Mouse (Mus musculus): ENCODE data around the gene Mecr.

Mecr gene

DNA sequence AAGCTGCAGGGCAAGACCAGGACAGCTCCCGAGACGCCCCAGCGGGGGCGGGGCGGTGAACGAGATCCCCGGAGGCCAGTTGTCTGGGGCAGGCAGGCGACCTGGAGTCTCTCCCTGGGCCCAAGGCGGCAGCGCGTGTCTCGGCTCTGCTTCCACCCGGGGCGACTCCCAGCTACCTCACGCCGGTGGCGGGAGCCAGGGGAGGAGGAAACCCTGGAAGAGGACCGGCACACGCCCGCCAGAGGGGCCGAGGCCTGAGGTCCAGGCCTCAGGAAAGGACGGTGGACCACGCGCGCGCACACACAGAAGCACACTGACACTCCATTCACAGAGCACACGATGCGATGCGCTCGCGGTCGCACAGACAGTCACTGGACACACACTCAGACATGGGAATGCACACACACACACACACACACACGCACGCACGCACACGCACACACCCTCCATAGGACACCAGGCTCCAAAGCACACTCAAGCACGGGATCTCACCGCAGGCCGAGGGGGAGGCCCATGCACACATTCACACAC lies 6.9 kb upstream of the Mecr start:
- no peak for DNase-seq (ENCODE audit: low read depth, low spot score)

DNA sequence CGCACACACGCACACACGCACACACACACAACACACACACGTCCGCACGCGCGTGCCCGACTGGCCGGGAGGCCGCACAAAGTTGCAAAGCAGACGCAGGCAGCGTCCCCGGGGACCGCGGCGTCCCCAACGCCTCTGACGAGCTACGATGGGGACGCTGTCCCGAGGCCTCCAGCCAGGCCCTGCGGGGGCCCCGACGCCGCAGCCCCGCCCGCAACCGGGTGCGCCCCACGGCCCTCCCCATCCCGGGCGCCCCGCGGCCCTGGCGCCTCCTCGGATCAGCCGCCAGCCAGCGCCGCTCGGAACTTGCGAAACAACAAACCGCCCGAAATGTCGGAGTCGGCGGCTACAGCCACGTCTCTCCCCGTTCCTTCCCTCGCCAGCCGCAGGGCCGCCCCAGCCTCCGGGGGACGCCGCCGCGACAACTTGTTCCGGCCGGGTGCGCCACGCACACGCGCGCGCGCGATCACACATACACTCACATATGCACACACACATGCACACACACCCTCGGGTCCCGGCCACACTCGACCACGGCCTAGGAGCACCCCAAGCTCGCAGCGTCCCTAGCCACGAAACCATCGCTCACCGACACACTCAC lies 6.3 kb upstream of the Mecr start:
- no peak for DNase-seq (ENCODE audit: low read depth, low spot score)

DNA sequence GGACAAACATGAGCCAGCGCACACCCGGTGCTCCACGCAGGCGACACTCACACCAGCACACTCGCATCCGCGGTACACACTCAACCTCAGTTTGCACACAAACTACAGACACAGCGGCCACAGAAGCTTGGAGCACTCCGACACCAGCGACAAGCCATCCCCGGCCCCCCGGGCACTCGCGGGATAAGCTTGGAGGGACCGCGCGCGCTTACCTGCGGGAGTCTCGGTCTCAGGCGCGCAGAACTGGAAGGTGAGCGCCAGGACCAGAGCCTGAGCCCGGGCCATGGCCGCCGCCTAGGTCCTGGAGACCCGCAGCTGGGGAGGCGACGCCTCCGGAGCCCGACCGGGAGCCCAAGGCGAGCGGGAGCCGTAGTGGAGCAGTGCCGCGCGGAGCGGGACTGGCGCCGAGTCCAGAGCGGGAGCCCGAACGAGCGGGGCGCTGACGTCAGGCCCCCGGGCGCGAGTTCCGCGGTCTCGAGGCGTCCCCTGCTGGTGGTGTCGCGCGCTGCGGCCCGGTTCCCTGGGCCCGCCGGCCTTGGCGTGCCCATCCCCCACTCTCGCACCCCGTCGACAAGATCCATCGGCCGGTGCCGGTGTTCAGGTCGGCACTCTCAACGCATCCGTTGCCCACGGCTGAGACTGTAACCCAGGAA lies 5.3 kb upstream of the Mecr start, which contains the start of gene Ptpru:
Gene Ptpru (minus strand): TSS at position 417 of the 653 bp plus-strand sequence.
- DNase-seq (ENCODE audit: low read depth, low spot score), result no peak

DNA sequence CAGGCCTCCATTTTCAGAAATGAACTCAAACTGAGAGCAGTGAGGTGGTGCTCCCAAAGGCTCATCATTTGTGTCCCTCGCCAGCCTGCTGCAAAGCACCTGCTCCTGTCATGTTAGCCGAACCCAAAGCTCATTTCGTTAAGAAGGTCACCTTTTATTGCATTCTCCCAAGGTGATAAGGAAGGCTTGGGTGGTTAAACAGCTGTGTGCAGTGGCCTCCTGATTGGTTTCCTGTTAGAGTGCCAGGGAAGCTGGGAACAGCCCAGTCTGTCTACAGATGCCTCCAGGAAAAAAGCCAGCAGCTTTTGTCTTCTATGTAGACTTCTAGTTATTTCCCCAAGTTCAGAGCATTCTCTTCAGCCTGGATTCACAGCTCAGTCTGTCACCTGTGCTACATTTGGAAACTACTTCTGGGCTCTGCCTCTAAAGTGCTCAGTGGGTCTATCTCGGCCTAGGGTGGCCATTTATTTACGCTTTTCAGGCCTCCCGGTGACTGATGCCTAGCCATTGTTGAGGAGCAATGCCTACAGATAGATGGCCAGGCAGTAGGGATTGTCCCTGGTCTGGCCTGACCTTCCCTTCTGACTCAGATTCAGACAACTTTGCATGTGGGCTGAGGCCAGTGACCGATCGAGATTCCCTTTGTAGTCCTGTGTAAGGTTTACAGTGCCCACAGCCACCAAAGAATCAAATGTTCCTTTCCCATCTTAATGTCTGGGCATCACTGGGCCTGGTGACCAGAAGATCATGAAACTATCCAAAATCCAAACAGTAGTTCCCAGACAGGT lies 2.9 kb downstream of the Mecr start:
- DNase-seq (ENCODE audit: low read depth, low spot score), result no peak

DNA sequence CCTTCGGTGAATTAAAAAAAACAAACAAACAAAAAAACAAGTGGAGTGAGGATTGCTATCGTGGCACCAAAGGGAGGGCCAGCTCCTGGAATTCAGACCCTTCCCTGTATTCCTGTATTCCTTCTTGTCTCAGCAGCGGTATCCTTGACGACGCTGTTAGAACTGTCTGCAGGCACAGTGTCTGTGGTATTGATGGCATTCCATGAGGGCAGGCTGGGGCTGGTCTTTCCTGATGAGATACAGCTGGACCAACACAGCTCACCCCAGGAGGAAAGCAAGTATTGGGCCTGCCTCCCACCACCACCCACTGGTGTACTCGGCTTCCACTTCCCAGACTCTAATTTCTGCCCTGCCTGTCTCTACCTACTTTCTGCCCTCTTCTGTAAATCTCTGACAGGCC lies 4.8 kb downstream of the Mecr start:
- no peak for DNase-seq (ENCODE audit: low read depth, low spot score)

DNA sequence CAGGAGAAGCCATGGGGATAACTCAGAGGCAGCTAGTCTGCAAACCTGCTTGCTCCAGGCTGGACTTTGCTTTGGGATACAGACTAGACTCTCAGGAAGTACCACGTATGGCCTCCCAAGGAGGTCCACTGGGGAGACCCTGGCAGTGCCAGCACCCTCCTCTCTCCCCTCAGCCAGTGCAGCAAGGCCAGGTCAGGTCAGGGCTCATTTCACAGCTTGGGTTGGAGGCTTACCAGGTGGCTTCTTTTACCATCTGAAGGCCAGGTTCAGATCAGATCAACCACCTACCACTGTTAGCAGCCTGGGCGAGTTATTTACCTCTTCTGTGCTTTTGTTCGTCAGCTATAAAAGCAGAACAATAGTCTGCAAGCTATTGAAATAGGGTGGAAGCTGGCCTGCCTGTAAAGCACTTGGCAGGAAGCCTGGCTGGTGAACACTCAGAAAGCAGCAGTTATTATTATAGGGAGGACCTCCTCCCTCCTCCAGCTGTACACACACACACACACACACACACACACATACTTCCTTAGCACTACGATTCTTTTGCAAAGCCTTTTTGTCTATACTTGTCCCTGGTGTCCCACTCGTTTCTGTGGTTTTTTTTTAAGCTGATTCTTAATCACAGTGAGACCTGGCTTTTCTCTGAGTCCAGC lies 6.8 kb downstream of the Mecr start:
- DNase-seq (ENCODE audit: low read depth, low spot score), result no peak

DNA sequence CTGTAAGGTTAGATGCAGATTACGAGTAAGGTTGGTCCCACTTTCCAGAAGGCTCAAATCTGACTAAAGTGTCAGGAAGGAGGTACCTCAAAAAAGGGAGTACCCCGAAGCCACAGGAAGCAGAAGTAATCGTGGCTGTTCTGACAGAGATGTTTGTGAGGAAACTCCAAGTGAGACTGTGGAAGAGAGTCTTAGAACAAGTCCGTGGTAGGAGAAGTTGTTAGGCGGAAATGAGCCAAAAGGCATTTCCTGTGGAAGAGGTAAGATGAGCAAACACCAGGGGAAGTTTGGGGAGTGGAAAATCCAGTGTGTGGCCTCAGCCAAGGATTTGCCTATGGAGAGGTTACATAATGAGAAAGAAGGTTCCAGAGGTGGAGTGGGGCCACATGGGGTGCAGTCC lies 11.7 kb downstream of the Mecr start:
- no peak for DNase-seq (ENCODE audit: low read depth, low spot score)

DNA sequence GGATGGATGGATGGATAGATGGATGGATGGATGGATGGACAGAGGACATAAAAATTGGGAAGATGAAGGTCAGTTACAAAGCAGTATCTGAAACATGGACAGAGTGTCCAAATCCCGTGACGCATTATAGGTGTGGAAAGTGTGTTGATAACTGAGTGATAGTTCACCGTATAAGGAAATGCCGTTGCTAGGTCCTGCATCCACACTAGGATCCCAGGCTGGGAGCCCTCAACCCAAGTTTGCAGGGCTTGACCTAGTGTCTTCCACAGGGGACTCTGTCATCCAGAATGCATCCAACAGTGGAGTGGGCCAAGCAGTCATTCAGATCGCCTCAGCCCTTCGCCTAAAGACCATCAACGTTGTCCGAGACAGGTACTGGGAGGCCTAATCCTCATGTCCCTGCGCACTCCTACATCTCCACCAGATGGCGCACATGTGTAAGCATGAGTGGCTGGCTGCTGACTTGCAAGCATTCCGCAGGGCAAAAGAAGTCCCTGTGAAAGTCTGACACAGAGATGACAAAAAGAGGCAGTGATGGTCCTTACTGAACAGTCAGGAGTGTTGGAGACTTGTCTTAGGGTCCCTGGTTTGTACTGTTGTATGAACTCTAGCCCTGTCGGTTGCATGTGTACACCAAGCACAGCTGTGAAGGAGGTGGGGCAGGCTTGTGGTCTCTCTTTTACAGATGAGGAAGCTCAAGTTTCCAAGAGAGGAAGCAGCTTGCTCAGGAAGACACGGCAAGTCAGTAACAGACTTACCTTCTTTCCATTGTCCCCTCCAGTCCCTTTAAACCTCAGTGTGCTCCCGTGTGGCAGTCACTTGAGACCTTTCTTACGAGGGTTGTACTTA lies 17.4 kb downstream of the Mecr start:
- DNase-seq (ENCODE audit: low read depth, low spot score), result no peak

DNA sequence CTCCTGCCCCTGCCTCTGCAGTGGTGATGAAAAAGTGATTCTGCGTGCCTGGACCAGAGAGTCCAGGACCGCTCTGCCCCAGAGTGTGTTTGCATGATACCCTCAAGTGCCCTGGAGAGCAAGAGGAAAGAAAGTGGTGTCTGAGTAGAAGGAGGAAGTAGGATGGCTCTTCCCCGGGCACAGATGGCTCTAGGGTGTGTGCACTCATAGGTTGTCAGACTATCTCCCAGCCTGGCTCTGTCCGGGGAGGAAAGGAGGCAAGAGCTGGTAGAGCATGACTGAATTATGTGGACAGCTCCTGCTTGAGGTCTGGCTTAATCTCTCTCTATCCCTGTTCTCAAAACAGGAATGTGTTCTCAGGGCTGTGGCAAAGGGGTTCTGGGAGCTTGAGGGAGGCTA lies 18.1 kb downstream of the Mecr start:
- no peak for DNase-seq (ENCODE audit: low read depth, low spot score)

DNA sequence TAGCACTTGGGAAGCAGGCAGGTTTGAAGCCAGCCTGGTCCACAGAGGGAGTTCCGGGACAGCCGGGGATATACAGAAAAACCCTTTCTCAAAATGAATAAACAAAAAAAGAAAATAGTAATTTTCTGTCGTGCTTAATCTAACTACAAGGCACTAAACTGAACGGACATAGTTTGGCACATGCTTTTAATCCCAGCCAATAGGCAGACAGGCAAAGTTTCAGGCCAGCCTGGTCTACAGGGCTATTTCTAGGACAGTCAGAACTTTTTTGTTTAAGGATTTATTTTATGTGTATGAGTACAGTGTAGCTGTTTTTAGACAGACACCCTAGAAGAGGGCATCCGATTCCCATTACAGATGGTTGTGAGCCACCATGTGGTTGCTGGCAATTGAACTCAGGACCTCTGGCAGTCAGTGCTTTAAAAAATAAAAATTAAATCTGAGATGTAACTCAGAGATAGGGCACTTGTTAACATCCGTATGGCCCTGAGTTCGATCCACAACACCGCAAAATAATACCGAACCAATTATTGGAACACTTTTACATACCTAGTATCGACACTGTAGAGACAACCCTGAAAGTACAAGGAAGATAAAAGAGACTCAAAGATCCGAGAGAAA lies 29.5 kb downstream of the Mecr start:
- DNase-seq (ENCODE audit: low read depth, low spot score), result no peak

DNA sequence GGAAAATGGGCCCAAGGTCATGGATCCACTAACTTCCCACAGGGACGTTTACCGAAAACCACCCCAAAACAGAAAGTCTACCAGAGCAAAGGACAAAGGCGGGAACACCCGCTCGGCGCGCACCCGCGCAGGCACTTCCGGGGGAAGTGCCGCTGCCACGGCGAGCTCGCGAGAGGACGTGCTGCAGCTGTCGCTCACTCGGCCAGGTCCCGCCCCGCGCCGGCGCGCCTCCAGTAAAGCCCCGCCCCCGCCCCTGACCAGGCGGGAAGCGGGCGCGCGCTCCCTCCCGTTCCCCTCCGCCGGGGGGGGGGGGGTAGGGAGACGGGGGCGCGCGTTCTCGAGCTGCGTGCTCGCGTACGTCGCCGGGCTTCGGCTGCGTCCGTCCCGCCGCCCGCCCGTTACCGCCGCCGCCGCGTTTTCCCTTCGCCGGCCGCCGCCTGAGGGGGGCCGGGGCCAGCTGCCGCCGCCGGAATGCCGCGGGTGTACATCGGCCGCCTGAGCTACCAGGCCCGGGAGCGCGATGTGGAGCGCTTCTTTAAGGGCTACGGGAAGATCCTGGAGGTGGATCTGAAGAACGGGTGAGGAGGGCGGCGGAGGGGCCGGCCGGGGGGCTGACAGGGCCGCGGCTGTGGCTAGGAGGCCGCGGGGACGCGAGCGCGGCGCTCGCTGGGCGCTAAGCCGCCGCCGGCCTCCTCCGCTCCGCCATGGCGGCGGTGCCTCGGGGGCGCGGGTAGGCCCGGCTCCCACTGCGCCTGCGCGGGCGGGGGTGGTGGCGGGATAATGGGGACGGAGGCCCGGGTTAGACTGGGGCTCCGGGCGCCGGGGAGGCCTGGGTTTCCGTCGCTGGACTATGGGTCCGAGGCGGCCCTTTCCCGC lies 30.3 kb downstream of the Mecr start, which contains the start of gene Srsf4:
Gene Srsf4 (plus strand): TSS at position 325 of the 876 bp plus-strand sequence.
- peak; percentile 89 for DNase-seq (ENCODE audit: low read depth, low spot score)

DNA sequence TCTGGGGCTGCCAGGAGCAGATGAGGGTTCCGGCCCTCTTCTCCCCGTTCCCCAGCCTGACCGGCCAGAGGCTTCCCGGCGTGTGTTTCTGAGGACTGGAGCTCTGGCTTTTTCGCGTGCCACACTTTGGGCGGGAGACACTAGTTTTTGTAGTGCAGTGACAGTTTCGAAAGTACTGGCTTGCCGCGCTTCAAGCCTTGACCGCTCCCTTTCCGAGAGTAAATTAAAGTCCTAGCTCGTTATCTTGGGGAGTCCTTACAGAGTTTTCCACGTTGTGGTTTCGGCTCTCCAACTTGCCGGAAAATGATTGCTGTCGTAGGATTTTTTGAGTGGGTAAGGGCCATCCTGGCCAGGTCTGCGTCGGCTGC lies 30.9 kb downstream of the Mecr start:
- DNase-seq (ENCODE audit: low read depth, low spot score), result no peak

DNA sequence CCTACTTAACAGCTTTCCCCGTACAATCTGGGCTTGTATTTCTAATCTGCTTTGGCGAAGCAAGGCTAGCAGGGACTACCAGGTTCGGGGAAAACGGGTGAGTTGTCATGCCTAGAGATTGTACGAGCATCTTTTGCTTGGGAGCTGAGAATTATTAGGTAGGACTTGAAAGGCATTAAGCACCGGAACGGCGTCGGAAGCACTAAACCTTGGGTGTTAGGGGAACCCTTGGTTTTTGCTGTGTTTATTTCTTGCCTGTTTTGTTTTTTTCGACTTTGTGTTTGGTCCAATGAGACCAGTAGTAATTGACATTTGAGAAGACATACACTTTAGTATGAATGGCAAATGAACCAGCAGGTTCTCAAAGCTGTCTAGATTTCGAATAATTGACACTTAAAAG lies 31.3 kb downstream of the Mecr start:
- no peak for DNase-seq (ENCODE audit: low read depth, low spot score)

DNA sequence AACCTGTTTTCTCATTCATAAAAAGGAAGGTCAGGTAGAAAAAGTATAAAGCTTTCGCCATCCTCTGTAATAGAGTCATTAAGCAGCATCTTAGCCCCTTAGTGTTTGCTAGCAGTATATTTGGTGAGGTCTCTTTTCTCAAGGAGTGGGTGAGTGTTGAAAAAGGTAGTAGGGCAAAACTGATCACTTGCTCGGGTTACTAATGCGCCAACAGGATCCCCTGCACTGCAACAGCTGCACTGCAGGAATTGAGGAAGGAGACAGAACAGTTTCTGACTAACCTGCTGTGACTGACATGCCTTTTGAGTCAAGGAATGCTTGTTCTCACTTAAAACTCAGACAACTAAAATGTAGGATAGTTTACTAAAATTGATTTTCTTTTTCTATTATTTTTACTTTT lies 32.0 kb downstream of the Mecr start:
- no peak for DNase-seq (ENCODE audit: low read depth, low spot score)

DNA sequence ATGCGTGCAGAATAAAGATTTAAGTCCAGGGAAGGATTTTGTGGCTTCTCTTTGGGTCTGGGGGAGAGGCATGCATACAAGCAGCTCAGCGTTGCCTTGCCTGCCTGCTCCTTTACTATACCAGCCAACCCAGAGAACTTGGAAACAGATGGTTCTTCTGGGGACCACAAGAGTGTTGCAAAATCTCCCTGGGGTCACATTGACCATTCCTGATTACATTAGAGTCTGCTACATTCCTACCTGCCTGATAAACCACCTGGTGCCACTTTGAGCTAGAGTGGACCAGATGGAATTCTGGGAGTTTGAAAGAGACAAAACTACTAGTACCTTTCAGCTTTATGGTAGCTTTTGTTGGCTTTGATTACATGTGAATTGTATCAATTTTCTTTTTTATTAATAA lies 33.6 kb downstream of the Mecr start:
- no peak for DNase-seq (ENCODE audit: low read depth, low spot score)

DNA sequence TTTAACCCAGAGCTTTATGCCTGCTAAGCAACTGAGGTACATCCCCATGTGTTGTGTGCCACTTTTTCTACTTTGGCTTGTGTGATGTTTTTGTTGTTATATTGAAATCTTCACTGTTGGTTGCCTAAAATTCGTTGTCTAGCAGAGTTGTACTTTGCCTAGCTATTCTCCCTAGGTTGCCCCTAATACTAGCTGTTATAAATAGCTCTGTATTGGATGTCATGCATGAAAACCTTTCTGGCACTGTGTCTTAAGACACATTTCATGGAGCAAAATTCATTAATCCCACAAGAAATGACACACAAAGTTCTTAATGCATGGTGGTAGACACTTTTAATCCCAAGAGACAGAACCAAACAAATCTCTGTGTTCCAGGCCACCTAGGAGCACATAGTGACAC lies 36.4 kb downstream of the Mecr start:
- DNase-seq (ENCODE audit: low read depth, low spot score), result no peak

DNA sequence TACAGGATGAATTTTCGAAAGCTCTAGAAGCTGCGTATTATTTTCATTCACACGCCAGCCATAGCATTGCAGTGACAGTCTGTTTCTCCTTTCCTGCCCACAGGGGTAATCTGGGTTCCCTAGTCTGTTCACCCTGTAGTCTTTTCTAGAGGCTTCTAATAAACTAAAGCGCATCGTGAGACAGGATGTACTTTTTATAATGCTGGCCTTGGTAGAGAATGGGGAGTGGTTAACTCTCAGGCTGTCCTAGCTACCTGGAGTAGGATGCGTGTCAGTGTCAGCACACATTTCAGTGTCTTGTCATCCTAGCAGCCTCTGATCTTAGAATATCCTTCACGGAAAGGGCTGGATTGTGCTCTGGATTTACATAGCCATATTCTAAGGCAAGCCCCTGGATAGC lies 38.0 kb downstream of the Mecr start:
- DNase-seq (ENCODE audit: low read depth, low spot score), result no peak

DNA sequence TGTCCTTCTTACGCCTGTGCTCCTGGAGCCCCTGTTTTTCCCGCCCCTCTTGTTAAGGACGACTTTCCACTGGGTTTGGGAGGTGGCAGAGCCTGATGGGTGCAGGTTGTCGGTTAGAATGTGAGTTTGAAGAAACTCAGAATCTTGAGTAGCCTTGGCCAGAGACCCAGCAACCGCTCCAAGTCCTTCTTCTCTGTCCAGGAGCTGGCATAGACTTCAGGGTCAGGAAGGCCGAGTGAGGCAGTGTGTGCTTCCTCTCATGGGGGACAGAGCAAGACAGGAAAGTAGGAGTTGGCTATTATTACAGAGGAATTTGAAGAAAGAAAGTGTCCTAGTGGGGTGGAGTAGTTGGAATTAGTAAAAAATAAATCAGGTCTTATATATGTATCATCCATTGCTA lies 40.3 kb downstream of the Mecr start:
- no peak for DNase-seq (ENCODE audit: low read depth, low spot score)

DNA sequence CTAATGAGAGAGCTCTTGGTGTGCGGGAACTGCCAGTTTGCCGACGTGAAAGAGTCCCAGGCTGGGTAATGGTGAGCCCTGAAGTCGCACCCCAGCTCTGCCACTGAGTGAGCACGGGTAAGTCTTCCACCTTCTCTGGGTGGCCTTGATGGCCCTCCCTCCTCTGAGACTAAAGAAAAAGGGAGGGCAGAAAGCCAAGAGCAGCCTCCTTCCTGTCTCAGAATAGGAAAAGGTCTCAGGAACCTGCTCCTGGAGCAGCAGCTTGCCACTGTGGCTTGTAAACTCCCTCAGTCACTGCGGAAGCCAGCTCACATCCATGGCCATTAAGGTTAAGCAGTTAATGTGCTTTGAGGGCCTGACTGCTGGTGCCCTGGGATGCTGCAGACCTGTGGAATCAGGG lies 42.1 kb downstream of the Mecr start:
- no peak for DNase-seq (ENCODE audit: low read depth, low spot score)

DNA sequence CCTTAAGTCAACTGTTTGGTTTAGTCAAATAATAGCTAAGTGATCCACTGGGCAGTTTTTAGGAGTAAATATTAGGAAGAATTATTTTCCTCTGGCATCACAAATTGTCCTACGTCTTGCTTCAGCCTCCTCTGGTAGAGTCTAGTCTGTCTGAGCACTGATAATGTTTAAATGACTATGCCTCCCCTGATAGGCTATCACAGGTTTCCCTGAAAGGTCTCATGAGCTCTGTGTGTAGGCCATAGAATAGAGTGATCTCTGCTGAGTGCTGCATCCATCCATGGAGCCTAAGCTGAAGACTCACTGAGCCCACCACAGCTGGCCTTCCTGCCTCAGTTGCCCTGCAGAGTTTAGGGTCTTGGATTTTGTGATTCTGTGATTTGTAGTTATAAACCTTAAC lies 45.3 kb downstream of the Mecr start:
- DNase-seq (ENCODE audit: low read depth, low spot score), result no peak
